Mouse (Mus musculus) spleen, adult 2 months (tissue): ENCODE results near the gene Top2a.

Source experiments
- CTCF ChIP-seq: fragments of 200-500 bp; IDR thresholded peaks from 2 replicates; pipeline ENCODE4 v1.5.1; 2011; ENCODE audit warnings: mild to moderate bottlenecking, inconsistent platforms; ENCODE audit not compliant: insufficient read depth, insufficient read length, insufficient replicate concordance; ENCODE audit errors: extremely low read depth
- POLR2A ChIP-seq: fragments of 200-500 bp; IDR thresholded peaks from 2 replicates; pipeline ENCODE4 v1.6.1; 2011; ENCODE audit warnings: low read depth, low read length, inconsistent platforms

- no peak for TF ChIP-seq CTCF
- TF ChIP-seq POLR2A = no peak
These were observed 71.9 kb downstream of the Top2a start for GRCm38 (mm10) chr11:98952111-98952510.
